Mouse (Mus musculus) inflammation-experienced regulatory T-cells, adult 6 months (primary cell): Measurements from ENCODE around the gene Galnt9. TPM values are rescaled to one million over a fixed set of nuclear protein-coding genes. Genes with fewer than 3 reads are reported as not detected.

Experiments used
- ATAC-seq: one replicate; pipeline ENCODE4 v1.8.0; 2017
- polyA plus RNA-seq, 3 experiments: library from polyadenylated mRNA; unstranded; fragments of 100-300 nt; shearing (Covaris generic); gene quantifications; one replicate each; pipeline ENCODE4 v1.2.1; 2017

The Galnt9 gene
- polyA plus RNA-seq, 3 experiments from 2014 or later = 4.5 to 9.7 (median 7.5) TPM

- peak; percentile 60 for ATAC-seq
Observed at GRCm38 (mm10) chr5:110594465-110594864, 50.3 kb downstream of the Galnt9 start.

GRCm38 (mm10) chr5:110595341-110595740, 51.2 kb downstream of the Galnt9 start:
- peak; percentile 85 for ATAC-seq

- peak; percentile 7 for ATAC-seq
Observed at GRCm38 (mm10) chr5:110596086-110596780, 52.1 kb downstream of the Galnt9 start.

- ATAC-seq = peak; percentile 28
Observed at GRCm38 (mm10) chr5:110597502-110597901, 53.3 kb downstream of the Galnt9 start.

GRCm38 (mm10) chr5:110598298-110599095, 54.3 kb downstream of the Galnt9 start:
- no peak for ATAC-seq

GRCm38 (mm10) chr5:110603016-110603685, 59.0 kb downstream of the Galnt9 start:
- ATAC-seq = no peak

- ATAC-seq = no peak
Observed at GRCm38 (mm10) chr5:110604311-110604710, 60.2 kb downstream of the Galnt9 start.

- no peak for ATAC-seq
Observed at GRCm38 (mm10) chr5:110605531-110606221, 61.5 kb downstream of the Galnt9 start.

- no peak for ATAC-seq
Observed at GRCm38 (mm10) chr5:110607767-110608166, 63.6 kb downstream of the Galnt9 start.

- no peak for ATAC-seq
Observed at GRCm38 (mm10) chr5:110608336-110608735, 64.2 kb downstream of the Galnt9 start.

- no peak for ATAC-seq
Observed at GRCm38 (mm10) chr5:110608941-110609340, 64.8 kb downstream of the Galnt9 start.

- ATAC-seq = no peak
Observed at GRCm38 (mm10) chr5:110609425-110609824, 65.3 kb downstream of the Galnt9 start.

GRCm38 (mm10) chr5:110609868-110610267, 65.7 kb downstream of the Galnt9 start:
- no peak for ATAC-seq

- ATAC-seq = no peak
Observed at GRCm38 (mm10) chr5:110610484-110610883, 66.3 kb downstream of the Galnt9 start.

- ATAC-seq = no peak
Observed at GRCm38 (mm10) chr5:110611435-110612158, 67.4 kb downstream of the Galnt9 start.

- no peak for ATAC-seq
Observed at GRCm38 (mm10) chr5:110619226-110619625, 75.1 kb downstream of the Galnt9 start.

GRCm38 (mm10) chr5:110624319-110624718, 80.2 kb downstream of the Galnt9 start:
- ATAC-seq = no peak

GRCm38 (mm10) chr5:110627351-110627750, 83.2 kb downstream of the Galnt9 start:
- ATAC-seq = no peak

GRCm38 (mm10) chr5:110628156-110628555, 84.0 kb downstream of the Galnt9 start:
- no peak for ATAC-seq

GRCm38 (mm10) chr5:110629525-110630120, 85.5 kb downstream of the Galnt9 start:
- ATAC-seq = no peak

- ATAC-seq = peak; percentile 83
Observed at GRCm38 (mm10) chr5:110635951-110636707, 92.0 kb downstream of the Galnt9 start.
